Mouse (Mus musculus) embryonic fibroblast, embryonic 13.5 days (primary cell): ENCODE data around the gene Erc2. TPM values are rescaled to one million over a fixed set of nuclear protein-coding genes. Genes with fewer than 3 reads are reported as not detected.

Source experiments
- H3K27ac ChIP-seq: 2 replicates; pipeline ENCODE4 v1.5.1; 2012; ENCODE audit warnings: low read length, control low read depth, inconsistent platforms; ENCODE audit not compliant: insufficient read depth
- H3K4me1 ChIP-seq: 2 replicates; pipeline ENCODE4 v1.6.1; 2011; ENCODE audit warnings: low read length; ENCODE audit not compliant: control insufficient read depth, insufficient read depth
- H3K4me3 ChIP-seq: 2 replicates; pipeline ENCODE4 v1.5.1; 2011; ENCODE audit warnings: mild to moderate bottlenecking, control low read depth, low read length; ENCODE audit not compliant: insufficient read depth
- CTCF ChIP-seq: IDR thresholded peaks from 2 replicates; pipeline ENCODE4 v1.5.1; 2011; ENCODE audit warnings: mild to moderate bottlenecking, control low read depth, low read length, moderate library complexity, borderline replicate concordance; ENCODE audit not compliant: insufficient read depth
- POLR2A ChIP-seq: IDR thresholded peaks from 2 replicates; pipeline ENCODE4 v1.6.1; 2011; ENCODE audit warnings: low read depth, mild to moderate bottlenecking, control low read depth, low read length, moderate library complexity
- polyA plus RNA-seq: library from polyadenylated mRNA; stranded (reverse); fragments of >200 nt; gene quantifications from 2 replicates; pipeline ENCODE4 v1.2.4, GENCODE M21; 2011; ENCODE audit warnings: low read depth; ENCODE audit not compliant: missing spikeins, insufficient read length

Gene Erc2
- polyA plus RNA-seq, 1 experiment: 4.4 TPM

- H3K4me3 ChIP-seq: no peak overlapping the region
- TF ChIP-seq POLR2A (no peak), CTCF (no peak)
- no peaks in the 10 kb centered on the region for H3K4me1 ChIP-seq
- no peak overlapping the region for H3K27ac ChIP-seq
Observed at GRCm38 (mm10) chr14:27921656-27922373, 299.6 kb downstream of the Erc2 start.

- H3K27ac ChIP-seq: no peak overlapping the region
Observed at GRCm38 (mm10) chr14:27927369-27927768, 305.1 kb downstream of the Erc2 start.

GRCm38 (mm10) chr14:27933533-27933932, 311.3 kb downstream of the Erc2 start:
- H3K4me3 ChIP-seq: no peak overlapping the region
- TF ChIP-seq CTCF (no peak), POLR2A (no peak)
- no peaks in the 10 kb centered on the region for H3K4me1 ChIP-seq
- no peak overlapping the region for H3K27ac ChIP-seq

More at GRCm38 (mm10) chr14:27927369-27927768, 305.1 kb downstream of the Erc2 start:
- H3K4me1 ChIP-seq: no peaks in the 10 kb centered on the region
- no peak for TF ChIP-seq POLR2A
- no peak for TF ChIP-seq CTCF
- H3K4me3 ChIP-seq: no peak overlapping the region

GRCm38 (mm10) chr14:27935714-27936113, 313.5 kb downstream of the Erc2 start:
- Histone ChIP-seq H3K4me3 (no peak overlapping the region), H3K4me1 (no peaks in the 10 kb centered on the region), H3K27ac (no peak overlapping the region)
- no peak for TF ChIP-seq CTCF

- Histone ChIP-seq H3K27ac (no peak overlapping the region), H3K4me1 (no peaks in the 10 kb centered on the region), H3K4me3 (no peak overlapping the region)
- TF ChIP-seq POLR2A: no peak
- no peak for TF ChIP-seq CTCF
Observed at GRCm38 (mm10) chr14:27937922-27938321, 315.7 kb downstream of the Erc2 start.

GRCm38 (mm10) chr14:27945276-27945675, 323.0 kb downstream of the Erc2 start:
- Histone ChIP-seq H3K27ac (no peak overlapping the region), H3K4me1 (no peaks in the 10 kb centered on the region), H3K4me3 (no peak overlapping the region)
- TF ChIP-seq CTCF (no peak), POLR2A (no peak)

GRCm38 (mm10) chr14:27946211-27946610, 324.0 kb downstream of the Erc2 start:
- H3K4me3 ChIP-seq: no peak overlapping the region

GRCm38 (mm10) chr14:27948391-27948790, 326.2 kb downstream of the Erc2 start:
- no peak overlapping the region for H3K4me3 ChIP-seq
- TF ChIP-seq CTCF (no peak), POLR2A (no peak)
- no peak overlapping the region for H3K27ac ChIP-seq
- no peaks in the 10 kb centered on the region for H3K4me1 ChIP-seq

More at GRCm38 (mm10) chr14:27946211-27946610, 324.0 kb downstream of the Erc2 start:
- TF ChIP-seq POLR2A (no peak), CTCF (no peak)
- no peak overlapping the region for H3K27ac ChIP-seq
- H3K4me1 ChIP-seq: no peaks in the 10 kb centered on the region

- no peak for TF ChIP-seq POLR2A
- no peak overlapping the region for H3K27ac ChIP-seq
- H3K4me3 ChIP-seq: no peak overlapping the region
- peaks cover 5% of the 10 kb centered on the region for H3K4me1 ChIP-seq
Observed at GRCm38 (mm10) chr14:27953814-27954213, 331.6 kb downstream of the Erc2 start.

GRCm38 (mm10) chr14:27956801-27957200, 334.6 kb downstream of the Erc2 start:
- TF ChIP-seq CTCF: no peak
- no peak for TF ChIP-seq POLR2A
- Histone ChIP-seq H3K27ac (peak overlapping the region; percentile 45; the same call in 1 of the 2 replicates), H3K4me3 (no peak overlapping the region), H3K4me1 (peaks cover 5% of the 10 kb centered on the region)
